Mouse (Mus musculus) monocyte, adult 5-6 weeks (primary cell): Measurements from ENCODE around the gene Astn2. TPM values are rescaled to one million over a fixed set of nuclear protein-coding genes. Genes with fewer than 3 reads are reported as not detected.

Experiments
- ATAC-seq: fragments of 153-309, 156-312 bp; replicated peaks from 2 replicates; pipeline ENCODE4 v1.8.0; 2017; ENCODE audit warnings: mild to moderate bottlenecking; ENCODE audit not compliant: low TSS enrichment, insufficient number of reproducible peaks, severe bottlenecking, poor library complexity, low FRiP score
- total RNA-seq: library from RNA; stranded (forward); fragments of 200-1000, 200-491, 200-594 nt; gene quantifications from 3 replicates; pipeline ENCODE4 v1.2.3, GENCODE M21; 2017

Gene Astn2
- total RNA-seq, 1 experiment from 2014 or later: not detected

GRCm38 (mm10) chr4:65819835-65820234, 584.6 kb downstream of the Astn2 start:
- no peak for ATAC-seq

GRCm38 (mm10) chr4:65814176-65814535, 590.3 kb downstream of the Astn2 start:
- no peak for ATAC-seq

GRCm38 (mm10) chr4:65813500-65814175, 590.8 kb downstream of the Astn2 start:
- no peak for ATAC-seq

- no peak for ATAC-seq
Measured at GRCm38 (mm10) chr4:65807341-65807740, 597.1 kb downstream of the Astn2 start.

- ATAC-seq: no peak
Measured at GRCm38 (mm10) chr4:65801204-65801603, 603.2 kb downstream of the Astn2 start.

GRCm38 (mm10) chr4:65791051-65791450, 613.4 kb downstream of the Astn2 start:
- ATAC-seq: no peak

- no peak for ATAC-seq
Measured at GRCm38 (mm10) chr4:65773368-65774010, 630.9 kb downstream of the Astn2 start.

GRCm38 (mm10) chr4:65770952-65771351, 633.5 kb downstream of the Astn2 start:
- ATAC-seq: no peak

- ATAC-seq: no peak
Measured at GRCm38 (mm10) chr4:65767919-65768318, 636.5 kb downstream of the Astn2 start.

GRCm38 (mm10) chr4:65767431-65767830, 637.0 kb downstream of the Astn2 start:
- ATAC-seq: no peak

GRCm38 (mm10) chr4:65765312-65765711, 639.1 kb downstream of the Astn2 start:
- ATAC-seq: no peak

- no peak for ATAC-seq
Measured at GRCm38 (mm10) chr4:65764275-65764674, 640.1 kb downstream of the Astn2 start.

- no peak for ATAC-seq
Measured at GRCm38 (mm10) chr4:65763823-65764222, 640.6 kb downstream of the Astn2 start.

- no peak for ATAC-seq
Measured at GRCm38 (mm10) chr4:65762116-65762515, 642.3 kb downstream of the Astn2 start.

GRCm38 (mm10) chr4:65761658-65762057, 642.8 kb downstream of the Astn2 start:
- no peak for ATAC-seq

- ATAC-seq: no peak
Measured at GRCm38 (mm10) chr4:65758875-65759201, 645.6 kb downstream of the Astn2 start.

GRCm38 (mm10) chr4:65758174-65758874, 646.1 kb downstream of the Astn2 start:
- no peak for ATAC-seq

- ATAC-seq: no peak
Measured at GRCm38 (mm10) chr4:65752941-65753340, 651.5 kb downstream of the Astn2 start.

GRCm38 (mm10) chr4:65744788-65745187, 659.6 kb downstream of the Astn2 start:
- no peak for ATAC-seq

- ATAC-seq: no peak
Measured at GRCm38 (mm10) chr4:65744088-65744610, 660.3 kb downstream of the Astn2 start.
